Mouse (Mus musculus) forebrain, embryonic 14.5 days (tissue): ENCODE data around the gene 4932414N04Rik. TPM values are rescaled to one million over a fixed set of nuclear protein-coding genes. Genes with fewer than 3 reads are reported as not detected.

Experiments used
- ATAC-seq: fragments of 200-750 bp; cut with Nextera tagmentation; 2 replicates; pipeline ENCODE4 v1.8.0; 2017; ENCODE audit warnings: mild to moderate bottlenecking, moderate library complexity
- DNase-seq: peaks from one replicate; pipeline ENCODE4 v3.0.0-alpha.2; 2015; ENCODE audit warnings: low spot score
- H3K27ac ChIP-seq: fragments of 300-500 bp; sonication (generic); 2 replicates; pipeline ENCODE4 v1.5.1; 2014; ENCODE audit warnings: low read depth, mild to moderate bottlenecking, control low read depth, low read length, moderate library complexity
- H3K27me3 ChIP-seq: fragments of 300-500 bp; sonication (generic); replicated peaks from 2 replicates; pipeline ENCODE4 v1.6.1; 2014; ENCODE audit warnings: low read length, control low read depth, mixed read lengths; ENCODE audit not compliant: control insufficient read depth, insufficient read depth
- H3K36me3 ChIP-seq: fragments of 300-500 bp; sonication (generic); 2 replicates; pipeline ENCODE4 v1.6.1; 2014; ENCODE audit warnings: low read length, control low read depth; ENCODE audit not compliant: control insufficient read depth, insufficient read depth
- H3K4me1 ChIP-seq: fragments of 300-500 bp; sonication (generic); 2 replicates; pipeline ENCODE4 v1.6.1; 2014; ENCODE audit warnings: antibody characterized with exemption, low read length, control low read depth; ENCODE audit not compliant: control insufficient read depth, insufficient read depth
- H3K4me2 ChIP-seq: fragments of 300-500 bp; sonication (generic); 2 replicates; pipeline ENCODE4 v1.6.1; 2014; ENCODE audit warnings: mild to moderate bottlenecking, control low read depth, low read length
- H3K4me3 ChIP-seq: fragments of 300-500 bp; sonication (generic); 2 replicates; pipeline ENCODE4 v1.5.1; 2014; ENCODE audit warnings: low read depth, low read length, control low read depth
- H3K9ac ChIP-seq: fragments of 300-500 bp; sonication (generic); 2 replicates; pipeline ENCODE4 v1.6.1; 2014; ENCODE audit warnings: mild to moderate bottlenecking, low read length, control low read depth, moderate library complexity
- H3K9me3 ChIP-seq: fragments of 300-500 bp; sonication (generic); replicated peaks from 2 replicates; pipeline ENCODE4 v1.6.1; 2016; ENCODE audit warnings: low read length, control low read depth, mixed read lengths; ENCODE audit not compliant: control insufficient read depth
- WGBS: fragments of 180-500 bp; shearing (Covaris S2); extraction: QIAGEN DNeasy Blood & Tissue Kit; methylation state at CpG from one replicate; pipeline ENCODE4 v1.1.7; 2014; 5-methylcytosine and 5-hydroxymethylcytosine counted together
- polyA plus RNA-seq: library from polyadenylated mRNA; unstranded; fragments of >200 nt; fragmentation: Nextera tagmentation; extraction: Ambion mirVana; gene quantifications from 2 replicates; pipeline ENCODE4 v1.2.1, GENCODE M21; 2014

The 4932414N04Rik gene
- polyA plus RNA-seq, 1 experiment from 2014 or later: not detected

DNA sequence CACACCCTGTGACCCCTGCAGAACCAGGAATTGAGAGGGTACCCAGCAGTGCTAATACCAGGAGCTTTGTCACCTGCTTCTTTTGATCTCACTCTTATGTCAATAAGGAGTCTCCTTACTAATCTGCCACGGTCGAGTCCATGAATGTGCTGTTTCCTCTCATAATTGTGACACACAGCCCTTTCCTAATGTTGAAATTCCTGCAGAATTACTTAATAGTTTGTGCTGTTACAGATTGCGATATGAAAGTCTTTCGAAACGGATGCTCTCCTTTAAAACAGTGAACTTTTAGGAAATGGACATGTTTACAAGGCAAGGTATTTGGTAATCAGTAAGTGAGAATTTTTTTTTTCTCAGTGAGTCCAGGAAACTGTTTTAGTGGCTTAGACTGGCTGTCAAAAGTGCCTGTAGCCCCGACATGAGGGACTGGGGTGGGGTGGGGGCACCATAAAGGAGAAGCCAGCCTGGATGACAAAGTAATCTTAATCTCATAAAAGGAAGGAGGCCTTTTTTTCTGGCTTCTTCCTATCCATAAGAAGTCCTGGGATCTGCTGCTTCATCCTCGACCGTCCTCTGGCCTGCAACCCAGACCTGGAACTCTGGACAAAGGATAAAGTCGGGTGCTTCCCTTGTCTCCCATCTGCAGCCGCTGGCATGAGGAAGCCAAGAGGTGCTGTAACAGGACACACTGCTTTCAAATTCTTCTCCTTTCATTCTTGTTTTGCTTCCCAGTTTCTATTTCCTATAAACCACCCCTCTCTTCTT is 139.9 kb downstream of the 4932414N04Rik start:
- no peak overlapping the region for H3K4me3 ChIP-seq
- ATAC-seq: no peak
- no peak overlapping the region for H3K4me2 ChIP-seq
- DNase-seq: no peak
- H3K36me3 ChIP-seq: no peaks in the 10 kb centered on the region
- no peak overlapping the region for H3K9ac ChIP-seq
- 78% methylated on average over 10 of the region's 10 CpGs for WGBS
- no peak overlapping the region for H3K27ac ChIP-seq
- no peaks in the 10 kb centered on the region for H3K9me3 ChIP-seq
- H3K27me3 ChIP-seq: no peaks in the 10 kb centered on the region
- H3K4me1 ChIP-seq: peaks cover 14% of the 10 kb centered on the region

DNA sequence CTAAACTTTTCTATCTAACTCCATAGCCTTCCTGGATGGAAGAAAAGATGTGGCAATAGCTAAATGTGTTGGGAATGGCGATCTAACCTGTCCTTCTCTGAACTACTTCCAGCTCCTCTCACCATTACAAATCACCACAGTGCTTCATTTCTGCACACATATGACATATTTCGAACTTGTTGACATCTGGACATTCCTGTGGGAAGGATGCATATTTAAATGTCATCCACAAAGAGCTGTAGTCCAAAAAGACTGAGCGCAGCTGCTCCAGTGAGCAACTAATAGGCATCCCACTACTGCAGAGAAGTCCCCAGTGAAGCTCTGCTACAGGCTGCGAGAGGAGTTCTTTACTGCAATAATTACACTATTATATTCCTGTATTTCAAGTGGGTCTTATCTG is 140.8 kb downstream of the 4932414N04Rik start:
- ATAC-seq: no peak
- no peak for DNase-seq
- H3K4me1 ChIP-seq: peaks cover 14% of the 10 kb centered on the region
- H3K4me2 ChIP-seq: no peak overlapping the region
- no peaks in the 10 kb centered on the region for H3K9me3 ChIP-seq
- no peak overlapping the region for H3K27ac ChIP-seq
- H3K9ac ChIP-seq: no peak overlapping the region
- H3K36me3 ChIP-seq: no peaks in the 10 kb centered on the region
- no peak overlapping the region for H3K4me3 ChIP-seq
- 83% methylated on average over 4 of the region's 4 CpGs for WGBS
- H3K27me3 ChIP-seq: no peaks in the 10 kb centered on the region

Other genes starting within 250 kb of the 4932414N04Rik start
- gene Stk39, start 184.2 kb upstream of the 4932414N04Rik start, polyA plus RNA-seq: 23.7 and 24.0 TPM in 2 replicates
- gene 4933409G03Rik, start 74.1 kb upstream of the 4932414N04Rik start, polyA plus RNA-seq: not detected in 2 replicates
- 57.3 and 76.2 TPM in 2 replicates for gene Cers6, start 205.0 kb downstream of the 4932414N04Rik start, polyA plus RNA-seq